Mouse (Mus musculus) ES-E14 (cell line): ENCODE data around the gene Ugt8a.

Experiments used
- CHD2 ChIP-seq: IDR thresholded peaks from 2 replicates; pipeline ENCODE4 v1.6.1; 2014; ENCODE audit warnings: mild to moderate bottlenecking, low read depth, low read length, inconsistent platforms
- HCFC1 ChIP-seq: IDR thresholded peaks from 2 replicates; pipeline ENCODE4 v1.6.1; 2012; ENCODE audit warnings: low read length, inconsistent platforms, borderline replicate concordance; ENCODE audit not compliant: insufficient read depth

DNA sequence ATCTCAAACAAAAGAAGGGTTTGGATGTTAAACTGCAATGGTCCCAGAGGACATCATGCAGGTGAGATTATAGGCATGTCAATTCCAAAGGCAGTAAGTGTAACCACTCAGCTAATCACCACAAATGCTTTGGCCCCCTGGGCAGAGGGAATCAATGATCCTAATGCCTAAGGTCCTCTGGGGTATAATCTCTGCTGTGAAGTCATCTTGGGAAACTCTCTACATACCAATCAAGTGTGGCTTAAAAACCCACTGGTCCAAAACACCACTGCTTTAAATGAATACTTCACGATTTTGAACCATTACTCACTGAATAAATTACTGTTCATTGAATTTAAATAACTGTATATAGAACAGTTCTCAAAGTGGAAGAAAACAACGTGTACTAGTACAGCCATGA lies 51.3 kb downstream of the Ugt8a start:
- TF ChIP-seq HCFC1: no peak
- TF ChIP-seq CHD2: no peak
